Mouse (Mus musculus) hindlimb bud, embryonic 11.5 days (tissue): ENCODE data around the gene Pdss2.

ENCODE experiments used
- DNase-seq: peaks from one replicate; pipeline ENCODE4 v3.0.0-alpha.2; 2012; ENCODE audit warnings: low read depth, low spot score; ENCODE audit errors: extremely low spot score

Pdss2 gene

DNA sequence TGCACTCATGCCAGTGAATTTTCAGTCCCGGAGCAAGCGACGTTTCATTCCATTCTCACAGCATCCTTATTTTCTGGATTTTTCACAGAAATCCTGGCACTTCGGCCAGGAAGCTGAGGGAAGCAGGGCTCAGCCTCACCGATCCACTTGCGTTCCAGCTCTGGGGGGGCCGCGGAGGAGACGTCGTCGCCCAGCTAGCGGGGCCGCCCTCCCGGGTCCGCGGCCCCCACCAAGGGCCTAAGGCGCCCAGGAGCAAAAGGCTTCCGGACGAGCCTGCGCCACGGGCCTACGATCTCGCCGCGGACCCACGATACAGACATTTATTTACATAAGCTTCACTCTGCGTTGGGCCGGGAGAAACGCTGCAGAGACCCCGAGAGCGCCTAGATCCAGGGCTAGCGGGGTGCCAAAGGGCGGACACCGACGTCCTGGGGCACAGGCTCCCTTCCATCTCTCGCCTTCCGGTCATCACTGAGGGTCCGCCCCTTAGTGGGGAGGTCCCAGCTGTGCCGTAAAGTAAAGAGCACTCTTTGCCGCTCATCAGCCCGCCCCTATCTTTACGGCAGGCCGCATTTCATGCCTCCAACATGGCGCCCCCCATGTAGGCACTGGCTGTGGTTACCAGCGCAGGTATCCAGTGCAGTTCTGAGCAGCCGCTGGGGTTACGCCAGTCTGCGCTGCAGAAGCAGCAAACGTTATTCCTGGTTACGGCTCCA lies at the start of gene Pdss2:
TSS of gene Pdss2 (plus strand) at position 577 of the 716 bp plus-strand sequence.
- peak; percentile 58 for DNase-seq

DNA sequence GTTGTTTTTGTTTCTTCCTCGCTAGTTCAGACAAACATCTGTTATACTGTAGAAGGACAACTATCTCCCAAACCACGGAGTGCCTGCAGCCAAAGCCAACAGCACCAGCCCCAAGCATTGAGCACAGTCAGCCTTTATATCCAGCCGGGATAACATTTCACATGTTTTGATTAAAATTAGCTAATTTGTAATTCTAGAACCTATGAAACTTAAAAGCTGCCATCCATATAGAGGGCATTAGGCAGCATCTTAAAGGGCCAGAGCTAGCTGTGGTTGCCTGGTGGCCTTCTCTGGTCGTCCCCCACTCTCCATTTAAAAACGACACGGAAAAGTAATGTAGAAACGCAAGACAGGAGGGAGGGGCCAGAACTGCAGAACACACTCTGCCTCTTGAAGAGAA lies 49.2 kb upstream of the Pdss2 start:
- DNase-seq = no peak

DNA sequence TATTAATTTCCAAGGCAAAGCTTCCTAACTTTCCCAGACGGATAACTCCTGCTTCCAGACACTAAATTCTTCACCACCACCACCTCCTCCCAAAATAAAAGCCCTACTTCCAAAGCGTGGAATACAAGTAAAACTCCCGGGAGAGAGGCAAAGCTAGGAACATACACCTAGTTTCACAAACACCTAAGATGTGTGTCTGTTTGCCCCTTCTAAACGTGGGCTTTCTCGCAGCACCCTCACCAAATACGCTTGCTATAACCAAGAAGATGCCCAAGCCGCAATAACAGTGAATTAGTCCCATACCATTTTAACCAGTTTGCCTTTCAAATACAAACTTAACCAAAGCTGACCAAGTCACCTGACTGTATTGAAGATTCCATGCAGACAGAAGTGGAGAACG lies 48.7 kb upstream of the Pdss2 start:
- DNase-seq = no peak

DNA sequence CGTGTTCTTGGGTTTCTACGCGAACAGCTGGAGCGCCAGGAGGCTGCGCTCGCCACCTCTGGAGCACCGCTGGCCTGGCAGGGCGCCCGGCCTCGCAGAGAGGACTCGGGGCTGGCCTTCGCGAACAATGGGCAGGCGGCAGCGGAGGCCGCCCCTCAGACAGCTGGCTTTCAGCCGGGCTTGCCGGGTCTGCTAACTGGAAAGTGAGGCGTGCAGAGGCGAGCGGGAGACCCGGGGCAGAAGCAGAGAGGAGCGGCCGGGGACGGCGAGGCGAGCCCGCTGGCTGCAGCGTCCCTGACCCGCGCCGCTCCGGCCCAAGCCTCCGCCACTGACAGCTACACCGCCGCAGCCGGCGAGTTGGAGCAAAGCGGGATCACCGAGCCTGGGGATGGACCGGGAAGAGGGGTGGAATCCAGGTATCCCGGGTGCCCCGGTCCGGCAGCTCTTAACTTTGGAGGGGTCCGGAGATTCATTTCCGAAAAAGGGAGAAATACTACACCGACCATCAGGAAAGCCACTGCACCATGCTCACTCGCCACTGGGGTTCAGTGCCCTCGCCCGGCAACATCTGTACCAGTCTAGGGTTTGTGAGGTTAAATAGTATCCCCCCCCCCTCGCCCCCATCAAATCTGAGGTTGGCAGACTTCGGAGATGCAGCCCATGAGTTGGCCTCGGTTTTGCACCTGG lies 48.0 kb upstream of the Pdss2 start:
- no peak for DNase-seq

DNA sequence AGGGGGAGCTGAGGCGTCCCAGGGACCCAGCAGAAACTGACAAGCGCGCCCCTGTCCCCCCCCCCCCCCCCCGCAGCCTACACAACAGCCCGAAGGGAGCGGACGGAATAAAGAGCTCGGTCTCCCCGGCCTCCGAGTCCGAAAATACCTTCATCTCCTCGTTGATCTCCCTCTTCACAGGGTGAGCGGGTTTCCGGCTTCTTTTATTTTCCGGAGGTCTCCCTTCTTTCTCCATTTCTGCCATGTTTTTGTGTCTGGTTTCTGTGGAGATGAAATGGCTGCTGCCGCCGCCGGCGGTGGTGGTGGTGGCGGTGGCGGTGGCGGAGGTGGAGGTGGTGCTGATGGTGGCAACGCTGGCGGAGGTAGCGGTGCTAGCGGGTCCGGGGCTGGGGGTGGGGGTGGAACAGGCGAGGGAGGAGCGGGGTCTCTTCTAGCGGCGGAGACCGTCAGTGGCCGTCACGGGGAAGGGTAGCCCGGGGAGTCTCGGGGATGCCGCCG lies 47.4 kb upstream of the Pdss2 start:
- DNase-seq = no peak

DNA sequence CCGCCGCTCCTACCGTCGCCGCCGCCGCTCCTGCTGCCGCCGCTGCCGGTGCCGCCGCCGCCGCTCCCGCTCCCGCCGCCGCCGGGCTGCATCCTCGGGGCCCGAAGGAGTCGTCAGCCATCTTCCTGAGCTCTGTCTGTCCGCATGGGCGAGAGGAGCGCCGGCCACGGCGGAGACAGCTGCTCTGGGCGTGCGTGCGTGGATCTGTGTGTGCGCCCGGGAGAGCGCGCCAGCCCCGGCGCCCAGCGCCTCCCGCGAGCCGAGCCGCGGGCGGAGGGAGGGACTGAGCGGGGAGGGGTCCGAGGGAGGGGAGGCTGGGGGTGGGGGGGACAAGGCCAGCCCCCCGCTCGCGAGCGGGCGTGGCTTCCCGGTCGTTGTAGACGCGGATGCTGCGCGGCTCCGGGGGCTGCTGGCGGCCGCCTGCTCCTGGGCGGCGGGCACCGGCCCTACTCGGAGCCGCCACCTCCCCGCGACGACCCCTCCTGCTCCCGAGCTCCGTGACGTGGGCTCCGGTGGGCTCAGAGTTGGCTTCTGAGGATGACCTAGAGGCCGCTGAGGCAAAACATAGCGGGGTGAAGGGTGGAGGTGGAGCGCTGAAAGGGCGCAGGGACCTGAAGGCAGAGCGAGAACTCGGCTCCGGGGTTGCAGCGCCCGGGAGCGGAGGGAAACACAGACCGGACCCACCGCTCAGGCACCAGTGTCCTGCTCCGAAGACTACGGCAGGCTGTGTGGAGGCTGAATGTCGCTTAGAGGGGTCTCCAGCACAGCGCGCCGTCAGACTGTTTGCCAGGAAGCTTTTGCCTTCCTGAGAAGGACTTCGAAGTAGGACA lies 46.7 kb upstream of the Pdss2 start, which contains the start of the genes Sobp and 9030612E09Rik:
TSS of gene Sobp (minus strand) at position 205 of the 830 bp plus-strand sequence.
TSS of gene 9030612E09Rik (plus strand) at position 379 of the 830 bp plus-strand sequence.
- no peak for DNase-seq

DNA sequence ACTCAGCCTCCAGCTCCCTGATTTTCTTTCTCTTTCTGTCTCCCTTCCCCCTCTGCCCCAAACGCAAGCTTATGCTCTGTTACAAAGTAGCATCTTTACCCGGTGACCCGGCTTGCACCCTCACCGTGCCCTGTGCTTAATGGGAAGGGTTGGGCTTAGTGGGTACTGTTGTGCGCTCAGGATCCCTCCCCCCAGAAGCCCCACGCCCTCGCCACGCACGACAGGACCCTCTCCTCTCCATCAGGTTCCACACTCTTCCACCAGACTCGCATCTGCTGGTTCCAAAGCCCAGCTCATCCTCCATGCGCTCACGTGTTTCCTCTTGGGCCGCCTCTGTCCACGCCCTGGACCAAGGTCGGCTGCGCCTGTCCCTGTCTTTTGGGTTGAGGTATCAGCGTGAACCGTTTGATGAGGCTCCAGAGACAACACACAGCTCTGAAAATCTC lies 46.1 kb upstream of the Pdss2 start:
- no peak for DNase-seq

DNA sequence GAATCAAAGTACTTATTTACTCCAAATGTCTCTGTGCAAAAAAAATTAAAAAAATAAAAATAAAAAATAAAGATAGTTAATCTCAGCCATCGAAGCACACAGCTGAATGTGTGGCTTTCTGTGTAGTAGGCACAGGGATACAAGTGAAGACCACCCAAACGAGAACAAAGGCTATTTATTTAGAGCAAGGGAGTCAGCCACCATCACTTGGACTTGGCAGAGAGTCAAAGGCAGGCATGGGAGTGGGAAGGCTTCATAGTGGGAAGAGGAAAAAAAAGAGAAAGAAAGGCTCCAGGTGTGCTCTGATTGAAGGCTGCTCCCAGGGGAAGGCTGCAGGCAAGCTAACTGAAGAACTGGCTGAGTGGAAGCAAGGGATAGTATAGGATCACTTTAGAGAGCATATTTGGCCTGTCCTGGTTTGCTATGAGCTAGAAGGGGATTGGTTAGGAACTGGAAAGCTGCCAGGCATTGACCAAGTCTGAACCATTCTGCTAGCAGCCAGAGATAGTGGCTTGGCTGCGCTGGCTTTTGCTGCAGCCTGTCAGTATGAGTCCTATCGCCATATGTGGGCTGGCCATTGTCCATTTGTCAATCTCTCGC lies 40.9 kb upstream of the Pdss2 start:
- DNase-seq = no peak

DNA sequence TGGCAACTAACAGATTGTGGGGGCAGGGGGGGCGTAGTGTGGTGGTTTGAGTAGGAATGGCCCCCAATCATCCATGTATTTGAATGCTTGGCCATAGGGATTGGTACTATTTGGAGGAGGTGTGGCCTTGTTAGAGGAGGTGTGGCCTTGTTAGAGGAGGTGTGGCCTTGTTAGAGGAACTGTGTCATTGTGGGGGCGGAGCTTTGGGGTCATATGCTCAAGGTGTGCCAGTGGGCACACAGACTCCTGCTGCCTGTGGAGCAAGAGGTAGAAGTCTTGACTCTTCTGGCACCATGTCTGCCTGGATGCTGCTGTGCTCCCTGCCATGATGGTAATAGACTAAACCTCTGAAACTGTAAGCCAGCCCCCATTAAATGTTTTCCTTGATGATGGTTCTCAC lies 21.1 kb upstream of the Pdss2 start:
- DNase-seq = no peak

DNA sequence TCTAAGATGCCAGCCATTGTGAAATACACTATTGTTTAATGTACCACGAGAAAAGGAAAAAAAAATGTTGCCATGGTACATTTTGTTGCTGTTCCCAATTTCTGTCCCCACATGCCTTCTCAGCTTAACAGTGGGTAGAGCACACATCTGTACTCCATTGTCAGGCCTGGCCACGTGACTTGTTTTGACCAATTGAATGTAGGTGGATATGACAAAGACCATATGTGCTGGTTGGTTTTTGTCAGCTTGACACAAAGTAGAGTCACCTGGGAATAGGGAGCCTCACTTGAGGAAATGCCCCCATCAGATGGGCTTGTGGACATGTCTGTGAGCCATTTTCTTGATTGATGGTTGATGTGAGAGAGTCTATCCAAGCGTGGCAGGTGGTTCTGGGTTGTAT lies 17.4 kb upstream of the Pdss2 start:
- DNase-seq = no peak

DNA sequence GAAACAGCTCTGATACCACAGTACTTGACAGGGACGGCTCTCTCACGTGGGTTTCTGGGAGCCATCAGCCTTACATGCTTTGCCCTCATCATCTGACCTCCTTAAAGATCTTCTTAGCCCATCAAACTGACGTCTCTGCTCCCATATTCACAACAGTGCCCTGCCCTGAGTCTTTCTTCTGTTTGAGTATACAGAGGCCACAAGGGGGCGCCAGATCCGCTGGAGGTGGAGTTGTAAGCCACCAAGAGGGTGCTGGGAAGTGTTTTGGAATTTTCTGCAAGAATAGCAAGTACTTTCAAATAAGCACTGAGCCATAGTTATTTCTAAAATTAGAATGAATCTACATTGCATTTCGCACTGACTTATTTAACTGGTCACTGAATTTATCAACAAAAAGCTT lies 9.4 kb upstream of the Pdss2 start:
- no peak for DNase-seq

DNA sequence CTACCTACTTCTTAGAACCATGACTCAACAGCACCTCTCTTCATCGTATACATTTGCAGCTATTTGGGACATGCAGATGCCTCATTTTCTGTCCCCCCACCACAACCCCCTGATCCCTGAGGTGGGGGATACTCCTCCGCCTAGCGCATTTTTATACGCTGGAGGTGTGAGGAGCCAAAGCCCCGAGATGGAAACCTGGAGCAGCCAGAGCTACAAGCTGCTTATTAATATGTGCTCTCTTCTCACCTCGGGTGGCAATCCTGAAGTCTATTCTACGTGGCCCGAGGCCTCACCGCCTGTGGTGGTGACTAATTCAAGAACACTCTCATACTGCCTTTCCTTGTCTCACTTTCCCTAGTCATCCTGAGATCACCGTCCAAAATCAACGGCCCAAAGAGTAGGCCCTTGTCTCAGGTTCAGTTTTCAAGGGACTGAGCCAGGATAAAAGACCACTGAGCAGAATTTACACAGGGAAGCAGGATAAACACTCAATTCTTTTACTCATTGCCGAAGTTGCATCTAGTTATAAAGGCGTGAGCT lies 3.9 kb upstream of the Pdss2 start:
- no peak for DNase-seq

DNA sequence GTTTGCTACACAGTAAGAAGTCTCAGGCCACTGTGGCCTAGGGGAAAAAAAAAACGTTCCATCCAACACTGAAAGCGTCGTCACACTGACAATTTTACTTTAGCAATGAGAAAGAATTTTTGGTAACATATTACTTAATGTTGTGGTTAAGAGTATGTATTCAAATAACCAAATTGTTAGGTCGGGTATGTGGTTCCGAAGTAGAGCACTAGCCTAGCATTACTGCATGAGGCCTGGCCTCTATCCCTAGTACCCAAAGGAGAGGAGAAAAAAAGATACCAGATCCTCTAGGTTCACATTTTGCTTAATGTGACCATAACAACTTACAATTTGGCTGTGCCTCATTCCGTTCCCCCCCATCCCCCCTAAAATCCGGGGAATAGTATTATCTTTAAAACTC lies 807 bp upstream of the Pdss2 start:
- no peak for DNase-seq

DNA sequence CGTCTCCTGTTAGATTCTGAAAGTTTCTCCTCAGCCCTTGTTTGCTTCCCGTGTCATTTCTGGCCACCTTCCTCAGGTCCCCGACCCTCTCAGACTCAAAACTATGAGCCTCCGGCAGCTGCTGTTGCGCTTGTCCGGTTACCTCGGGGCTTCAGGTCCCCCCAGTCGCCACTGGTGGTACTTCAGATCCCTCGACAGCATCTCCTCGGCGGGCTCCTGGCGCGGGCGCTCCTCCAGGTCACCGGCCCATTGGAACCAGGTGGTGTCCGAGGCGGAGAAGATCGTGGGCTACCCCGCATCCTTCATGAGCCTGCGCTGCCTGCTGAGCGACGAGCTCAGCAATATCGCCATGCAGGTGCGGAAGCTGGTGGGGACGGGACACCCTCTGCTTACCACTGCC lies 373 bp downstream of the Pdss2 start:
- DNase-seq = no peak

DNA sequence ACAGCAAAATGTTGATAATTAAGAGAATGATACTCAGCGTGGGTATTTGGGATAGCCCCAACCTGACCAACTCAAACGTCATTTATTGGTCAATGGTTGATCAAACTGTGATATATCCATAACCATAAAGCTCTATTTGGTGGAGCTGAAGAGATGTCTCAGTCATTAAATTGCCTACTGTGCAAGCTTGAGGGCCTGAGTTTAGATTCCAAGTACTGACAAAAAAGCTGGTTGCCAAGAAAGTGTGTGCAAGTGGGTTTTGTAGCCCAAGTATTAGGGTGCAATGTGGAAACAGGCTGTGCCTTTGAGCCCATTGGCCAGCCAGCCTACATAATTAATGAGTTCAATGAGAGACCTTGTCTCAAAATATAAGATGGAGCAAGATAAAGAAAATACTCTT lies 2.1 kb downstream of the Pdss2 start:
- DNase-seq = no peak

DNA sequence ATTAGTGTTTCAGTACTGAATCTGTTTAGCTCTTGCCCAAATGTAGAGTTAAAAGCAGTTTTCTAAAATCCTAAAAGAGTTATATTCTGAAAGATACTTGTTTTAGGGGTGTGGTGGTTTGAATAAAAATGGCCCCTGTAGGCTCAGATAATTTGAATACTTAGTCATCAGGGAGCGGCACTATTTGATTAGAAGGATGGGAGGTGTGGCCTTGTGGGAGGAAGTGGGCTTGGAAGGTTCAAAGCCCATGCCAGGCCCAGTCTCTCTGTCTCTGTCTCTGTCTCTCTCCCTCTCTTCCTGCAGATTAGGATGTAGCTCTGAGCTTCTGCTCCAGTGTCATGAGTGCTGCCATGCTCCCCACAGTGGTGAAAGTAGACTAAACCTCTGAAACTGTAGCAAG lies 5.1 kb downstream of the Pdss2 start:
- no peak for DNase-seq

DNA sequence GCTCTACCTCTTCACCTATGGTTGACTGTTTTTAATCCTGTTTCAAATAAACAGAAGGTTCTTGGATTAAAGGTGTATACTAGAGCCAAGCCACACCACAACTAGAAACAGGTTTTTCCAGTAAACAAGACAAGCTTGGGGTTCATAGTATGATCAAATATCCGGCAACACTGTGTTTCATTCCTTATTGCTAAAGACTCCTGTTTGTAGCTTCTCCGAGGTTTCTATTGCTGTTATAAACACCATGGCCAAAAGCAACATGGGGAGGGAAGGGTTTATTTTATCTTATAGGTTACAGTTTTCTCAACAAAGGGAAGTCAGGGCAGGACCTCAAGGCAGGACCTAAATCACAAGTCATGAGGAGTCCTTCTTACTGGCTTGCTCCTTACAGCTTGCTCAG lies 8.0 kb downstream of the Pdss2 start:
- DNase-seq = no peak

DNA sequence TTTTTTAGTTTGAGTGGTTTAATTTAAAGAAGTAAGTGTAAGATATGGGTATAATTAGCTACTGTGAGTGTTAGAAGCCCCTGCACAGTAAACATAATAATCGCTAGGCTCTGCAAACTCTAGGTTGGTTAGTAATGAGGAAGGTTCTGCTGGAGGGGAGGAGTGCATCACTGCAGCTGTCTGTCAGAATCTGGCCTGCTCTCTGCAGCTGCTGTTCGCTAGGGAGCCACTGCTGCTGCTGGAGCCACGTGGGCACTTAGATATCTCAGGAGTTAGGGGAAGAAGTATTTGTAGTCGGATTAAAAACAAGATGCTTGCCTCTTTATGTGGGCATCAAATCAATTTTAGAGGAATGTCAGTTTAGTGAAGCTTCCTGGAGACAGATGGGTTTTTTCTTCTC lies 13.2 kb downstream of the Pdss2 start:
- no peak for DNase-seq

DNA sequence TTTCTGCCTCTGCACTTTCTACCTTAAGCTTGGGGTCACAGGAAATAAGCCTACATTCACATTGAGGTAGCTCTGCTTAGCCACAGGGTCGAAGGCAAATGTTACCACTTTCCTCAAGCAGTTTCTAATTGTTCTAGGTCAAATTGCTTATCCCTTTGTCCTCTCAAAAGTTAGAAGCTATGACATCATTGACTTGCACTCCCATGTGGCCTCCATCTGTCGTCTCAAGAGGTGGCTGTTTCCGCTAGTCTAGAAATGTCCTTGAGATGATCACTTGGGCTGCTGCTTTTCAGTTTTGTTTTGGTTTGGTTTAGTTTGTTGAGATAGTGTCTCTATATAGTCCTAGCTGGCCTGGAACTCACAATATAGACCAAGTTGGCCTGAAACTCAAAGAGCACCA lies 13.7 kb downstream of the Pdss2 start:
- no peak for DNase-seq

DNA sequence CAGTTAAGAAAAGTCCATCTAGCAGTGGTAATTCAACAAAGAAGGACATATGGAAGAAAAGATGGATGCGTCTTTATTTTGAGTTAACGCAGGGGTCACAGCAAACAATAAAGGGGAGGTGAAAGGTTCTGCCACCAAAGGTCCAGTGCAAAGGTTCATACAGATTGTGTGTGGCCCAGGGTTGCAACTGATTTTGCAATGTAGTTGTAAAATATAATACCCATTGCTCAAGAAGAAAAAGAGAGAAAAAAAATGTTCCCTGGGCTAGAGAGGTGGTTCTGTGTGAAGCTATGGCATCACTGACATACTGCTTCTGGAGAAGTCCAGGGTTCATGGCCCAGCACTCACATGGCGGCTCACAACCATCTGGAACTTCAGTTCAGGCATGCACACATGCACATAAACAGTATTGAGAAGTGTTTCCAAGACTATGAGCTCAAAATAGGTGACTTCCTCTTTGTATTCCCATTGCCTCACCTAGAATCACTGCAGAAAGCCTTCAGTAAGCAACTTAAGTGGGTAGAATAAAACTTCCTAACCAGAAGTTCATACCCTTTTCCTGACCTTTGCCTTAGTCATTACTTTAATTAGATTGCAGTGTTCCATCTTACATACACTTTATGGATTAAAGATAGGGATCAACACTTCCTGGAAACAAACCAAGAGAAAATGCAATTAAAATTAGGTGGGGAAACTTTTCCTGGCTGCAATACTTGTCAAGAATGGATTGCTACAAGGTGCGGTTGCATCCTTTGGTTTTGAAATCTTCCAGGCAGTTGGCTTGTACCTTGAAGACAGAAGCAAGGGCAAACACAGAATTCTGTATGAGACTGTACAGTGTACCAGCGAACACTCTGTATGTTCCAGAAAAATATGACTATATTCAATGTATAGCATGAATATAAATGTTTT lies 14.7 kb downstream of the Pdss2 start:
- DNase-seq = no peak
